Mouse (Mus musculus) embryo, embryonic 10.5 days (tissue): ENCODE measurements around the gene Epb41l2.

Source experiments
- DNase-seq: peaks from one replicate; pipeline ENCODE4 v3.0.0-alpha.2; 2015; ENCODE audit warnings: low spot score

Epb41l2 gene

GRCm38 (mm10) chr10:25400076-25400475 is 40.5 kb downstream of the Epb41l2 start:
- no peak for DNase-seq

GRCm38 (mm10) chr10:25400646-25401045 is 41.0 kb downstream of the Epb41l2 start:
- DNase-seq: no peak

- DNase-seq: no peak
These were observed 41.8 kb downstream of the Epb41l2 start for GRCm38 (mm10) chr10:25401356-25401755.

- DNase-seq: no peak
These were observed 43.3 kb downstream of the Epb41l2 start for GRCm38 (mm10) chr10:25402886-25403285.

- no peak for DNase-seq
These were observed 44.5 kb downstream of the Epb41l2 start for GRCm38 (mm10) chr10:25403813-25404701.

- no peak for DNase-seq
These were observed 45.1 kb downstream of the Epb41l2 start for GRCm38 (mm10) chr10:25404702-25405098.

GRCm38 (mm10) chr10:25405551-25405950 is 46.0 kb downstream of the Epb41l2 start:
- DNase-seq: no peak

- no peak for DNase-seq
These were observed 47.1 kb downstream of the Epb41l2 start for GRCm38 (mm10) chr10:25406695-25407094.

- no peak for DNase-seq
These were observed 48.6 kb downstream of the Epb41l2 start for GRCm38 (mm10) chr10:25408136-25408650.

GRCm38 (mm10) chr10:25411836-25412373 is 52.3 kb downstream of the Epb41l2 start:
- DNase-seq: no peak

- peak; percentile 11 for DNase-seq
These were observed 55.7 kb downstream of the Epb41l2 start for GRCm38 (mm10) chr10:25415188-25415717.

- DNase-seq: no peak
These were observed 57.1 kb downstream of the Epb41l2 start for GRCm38 (mm10) chr10:25416696-25417095.

GRCm38 (mm10) chr10:25426058-25426457 is 66.5 kb downstream of the Epb41l2 start:
- DNase-seq: no peak

GRCm38 (mm10) chr10:25426814-25427213 is 67.2 kb downstream of the Epb41l2 start:
- no peak for DNase-seq

GRCm38 (mm10) chr10:25427523-25427922 is 67.9 kb downstream of the Epb41l2 start:
- peak; percentile 19 for DNase-seq

GRCm38 (mm10) chr10:25428658-25429057 is 69.1 kb downstream of the Epb41l2 start:
- DNase-seq: no peak

GRCm38 (mm10) chr10:25429346-25429745 is 69.7 kb downstream of the Epb41l2 start:
- DNase-seq: no peak

- DNase-seq: no peak
These were observed 71.3 kb downstream of the Epb41l2 start for GRCm38 (mm10) chr10:25430862-25431261.

- no peak for DNase-seq
These were observed 72.8 kb downstream of the Epb41l2 start for GRCm38 (mm10) chr10:25432351-25432750.

- DNase-seq: no peak
These were observed 73.3 kb downstream of the Epb41l2 start for GRCm38 (mm10) chr10:25432938-25433337.

GRCm38 (mm10) chr10:25433524-25433923 is 73.9 kb downstream of the Epb41l2 start:
- DNase-seq: peak; percentile 69

- no peak for DNase-seq
These were observed 74.9 kb downstream of the Epb41l2 start for GRCm38 (mm10) chr10:25434358-25435044.
